Mouse (Mus musculus) heart, embryonic 10.5 days (tissue): ENCODE results near the gene Dalrd3. TPM values are rescaled to one million over a fixed set of nuclear protein-coding genes. Genes with fewer than 3 reads are reported as not detected.
A peak's percentile ranks its signal among the peaks of the same experiment; 100 is the strongest.

Experiments
- DNase-seq: peaks from one replicate; pipeline ENCODE4 v3.0.0-alpha.2; 2017; ENCODE audit warnings: low spot score
- H3K27ac ChIP-seq: fragments of 300-500 bp; sonication (generic); 2 replicates; pipeline ENCODE4 v1.5.1; 2016; ENCODE audit warnings: mild to moderate bottlenecking
- H3K27me3 ChIP-seq: fragments of 300-500 bp; sonication (generic); 2 replicates; pipeline ENCODE4 v1.6.1; 2016; ENCODE audit warnings: mild to moderate bottlenecking; ENCODE audit not compliant: poor library complexity, insufficient read depth, severe bottlenecking
- H3K36me3 ChIP-seq: fragments of 300-500 bp; sonication (generic); 2 replicates; pipeline ENCODE4 v1.6.1; 2016; ENCODE audit warnings: mild to moderate bottlenecking, moderate library complexity
- H3K4me1 ChIP-seq: fragments of 300-500 bp; sonication (generic); 2 replicates; pipeline ENCODE4 v1.6.1; 2016; ENCODE audit warnings: mild to moderate bottlenecking
- H3K4me3 ChIP-seq: fragments of 300-500 bp; sonication (generic); 2 replicates; pipeline ENCODE4 v1.5.1; 2016; ENCODE audit warnings: mild to moderate bottlenecking, moderate library complexity
- H3K9me3 ChIP-seq: fragments of 300-500 bp; sonication (generic); 2 replicates; pipeline ENCODE4 v1.6.1; 2016; ENCODE audit warnings: mild to moderate bottlenecking, moderate library complexity
- WGBS: fragments of 180-500 bp; shearing (Covaris S2); methylation state at CpG from one replicate; pipeline ENCODE4 v1.1.7; 2016; 5-methylcytosine and 5-hydroxymethylcytosine counted together
- polyA plus RNA-seq: library from polyadenylated mRNA; unstranded; fragments of >200 nt; fragmentation: Nextera tagmentation; extraction: Ambion mirVana; gene quantifications from 2 replicates; pipeline ENCODE4 v1.2.1, GENCODE M21; 2016

Gene Dalrd3
- 106 and 122 TPM in 2 replicates for polyA plus RNA-seq

GRCm38 (mm10) chr9:108569381-108570206 lies at the start of gene Dalrd3:
Dalrd3 (plus strand) TSS chr9:108569886.
- peaks cover 64% of the 10 kb centered on the region for H3K4me1 ChIP-seq
- WGBS, result 7% methylated on average over 42 of the region's 42 CpGs
- no peaks in the 10 kb centered on the region for H3K9me3 ChIP-seq
- peak within 1 kb of the TSS; percentile 85 for H3K4me3 ChIP-seq
- H3K36me3 ChIP-seq, result peaks cover 55% of the 10 kb centered on the region
- H3K27ac ChIP-seq, result peak within 1 kb of the TSS; percentile 84
- no peaks in the 10 kb centered on the region for H3K27me3 ChIP-seq
- DNase-seq, result peak; percentile 98

- Histone ChIP-seq H3K9me3 (no peaks in the 10 kb centered on the region), H3K27me3 (no peaks in the 10 kb centered on the region), H3K4me1 (peaks cover 11% of the 10 kb centered on the region; the same call in 1 of the 2 replicates), H3K36me3 (peaks cover 24% of the 10 kb centered on the region), H3K27ac (no peak overlapping the region), H3K4me3 (no peak overlapping the region)
- 88% methylated on average over 2 of the region's 2 CpGs for WGBS
- no peak for DNase-seq
Measured at GRCm38 (mm10) chr9:108521604-108522003, 48.1 kb upstream of the Dalrd3 start.

GRCm38 (mm10) chr9:108523341-108523740 lies 46.3 kb upstream of the Dalrd3 start:
- peaks cover 8% of the 10 kb centered on the region; the same call in 1 of the 2 replicates for H3K4me1 ChIP-seq
- no peaks in the 10 kb centered on the region for H3K9me3 ChIP-seq
- no peak overlapping the region for H3K27ac ChIP-seq
- peaks cover 33% of the 10 kb centered on the region for H3K36me3 ChIP-seq
- 94% methylated on average over 4 of the region's 4 CpGs for WGBS
- no peak for DNase-seq
- H3K27me3 ChIP-seq, result no peaks in the 10 kb centered on the region
- no peak overlapping the region for H3K4me3 ChIP-seq

GRCm38 (mm10) chr9:108525400-108525799 lies 44.3 kb upstream of the Dalrd3 start:
- DNase-seq, result no peak
- WGBS, result 84% methylated on average over 3 of the region's 3 CpGs
- Histone ChIP-seq H3K4me1 (no peaks in the 10 kb centered on the region), H3K36me3 (peaks cover 45% of the 10 kb centered on the region), H3K9me3 (no peaks in the 10 kb centered on the region), H3K27me3 (no peaks in the 10 kb centered on the region), H3K4me3 (no peak overlapping the region), H3K27ac (no peak overlapping the region)

GRCm38 (mm10) chr9:108530954-108531353 lies 38.7 kb upstream of the Dalrd3 start:
- 88% methylated on average over 1 of the region's 1 CpGs for WGBS
- H3K27ac ChIP-seq, result no peak overlapping the region
- H3K27me3 ChIP-seq, result no peaks in the 10 kb centered on the region
- H3K9me3 ChIP-seq, result no peaks in the 10 kb centered on the region
- H3K36me3 ChIP-seq, result peaks cover 83% of the 10 kb centered on the region
- no peak for DNase-seq
- no peak overlapping the region for H3K4me3 ChIP-seq
- no peaks in the 10 kb centered on the region for H3K4me1 ChIP-seq

GRCm38 (mm10) chr9:108531496-108531895 lies 38.2 kb upstream of the Dalrd3 start:
- Histone ChIP-seq H3K27ac (no peak overlapping the region), H3K4me3 (no peak overlapping the region), H3K27me3 (no peaks in the 10 kb centered on the region), H3K36me3 (peaks cover 89% of the 10 kb centered on the region), H3K4me1 (no peaks in the 10 kb centered on the region), H3K9me3 (no peaks in the 10 kb centered on the region)
- DNase-seq, result no peak
- WGBS, result 96% methylated on average over 1 of the region's 1 CpGs

- Histone ChIP-seq H3K27me3 (no peaks in the 10 kb centered on the region), H3K27ac (no peak overlapping the region), H3K36me3 (peaks cover 94% of the 10 kb centered on the region), H3K9me3 (no peaks in the 10 kb centered on the region), H3K4me3 (no peak overlapping the region), H3K4me1 (no peaks in the 10 kb centered on the region)
- no peak for DNase-seq
Measured at GRCm38 (mm10) chr9:108540846-108541245, 28.8 kb upstream of the Dalrd3 start.

- H3K9me3 ChIP-seq, result no peaks in the 10 kb centered on the region
- no peak for DNase-seq
- H3K27ac ChIP-seq, result no peak overlapping the region
- H3K4me1 ChIP-seq, result no peaks in the 10 kb centered on the region
- no peak overlapping the region for H3K4me3 ChIP-seq
- peaks cover 95% of the 10 kb centered on the region for H3K36me3 ChIP-seq
- no peaks in the 10 kb centered on the region for H3K27me3 ChIP-seq
- 94% methylated on average over 3 of the region's 3 CpGs for WGBS
Measured at GRCm38 (mm10) chr9:108545986-108546385, 23.7 kb upstream of the Dalrd3 start.

- DNase-seq, result no peak
- WGBS, result 87% methylated on average over 1 of the region's 1 CpGs
- Histone ChIP-seq H3K27ac (no peak overlapping the region), H3K27me3 (no peaks in the 10 kb centered on the region), H3K4me3 (no peak overlapping the region), H3K9me3 (no peaks in the 10 kb centered on the region), H3K4me1 (no peaks in the 10 kb centered on the region), H3K36me3 (peaks cover 90% of the 10 kb centered on the region)
Measured at GRCm38 (mm10) chr9:108546875-108547274, 22.8 kb upstream of the Dalrd3 start.

GRCm38 (mm10) chr9:108559169-108559568 lies 10.5 kb upstream of the Dalrd3 start:
- no peaks in the 10 kb centered on the region for H3K27me3 ChIP-seq
- peaks cover 80% of the 10 kb centered on the region for H3K36me3 ChIP-seq
- no peaks in the 10 kb centered on the region for H3K9me3 ChIP-seq
- no peak overlapping the region for H3K4me3 ChIP-seq
- 89% methylated on average over 4 of the region's 4 CpGs for whole genome bisulfite sequencing
- H3K27ac ChIP-seq, result no peak overlapping the region
- DNase-seq, result no peak
- peaks cover 9% of the 10 kb centered on the region for H3K4me1 ChIP-seq

- H3K4me1 ChIP-seq, result peaks cover 9% of the 10 kb centered on the region
- H3K36me3 ChIP-seq, result peaks cover 80% of the 10 kb centered on the region
- 1% methylated on average over 53 of the region's 53 CpGs for WGBS
- H3K27ac ChIP-seq, result peak within 1 kb of the TSS; percentile 85
- no peaks in the 10 kb centered on the region for H3K27me3 ChIP-seq
- no peaks in the 10 kb centered on the region for H3K9me3 ChIP-seq
- DNase-seq, result peak; percentile 98
- peak within 1 kb of the TSS; percentile 71 for H3K4me3 ChIP-seq
Measured at GRCm38 (mm10) chr9:108560227-108560841, 9.4 kb upstream of the Dalrd3 start, which contains the start of gene Impdh2. Impdh2 (plus strand) TSS chr9:108560286.

GRCm38 (mm10) chr9:108563671-108564070 lies 6.0 kb upstream of the Dalrd3 start:
- no peak overlapping the region for H3K27ac ChIP-seq
- no peaks in the 10 kb centered on the region for H3K27me3 ChIP-seq
- H3K9me3 ChIP-seq, result no peaks in the 10 kb centered on the region
- H3K4me3 ChIP-seq, result no peak overlapping the region
- no peak for DNase-seq
- peaks cover 54% of the 10 kb centered on the region for H3K36me3 ChIP-seq
- 92% methylated on average over 8 of the region's 8 CpGs for WGBS
- peaks cover 35% of the 10 kb centered on the region for H3K4me1 ChIP-seq

- Histone ChIP-seq H3K4me1 (peaks cover 40% of the 10 kb centered on the region), H3K36me3 (peaks cover 50% of the 10 kb centered on the region)
- 81% methylated on average over 7 of the region's 7 CpGs for WGBS
Measured at GRCm38 (mm10) chr9:108564131-108564530, 5.6 kb upstream of the Dalrd3 start.

More at GRCm38 (mm10) chr9:108564131-108564530, 5.6 kb upstream of the Dalrd3 start:
- DNase-seq, result no peak
- Histone ChIP-seq H3K27me3 (no peaks in the 10 kb centered on the region), H3K9me3 (no peaks in the 10 kb centered on the region), H3K27ac (no peak overlapping the region), H3K4me3 (no peak overlapping the region)
